Mouse (Mus musculus): ENCODE data around the gene Agrn.

The Agrn gene

GRCm38 (mm10) chr4:156197131-156197828 lies at the start of gene Agrn:
TSS of gene Agrn (minus strand) at chr4:156197488.
- DNase-seq, result peak; percentile 48 to 60

- peak; percentile 28 to 39 for DNase-seq
Measured at GRCm38 (mm10) chr4:156236651-156237447, 39.6 kb upstream of the Agrn start.

- DNase-seq, result peak; percentile 93 to 94
Measured at GRCm38 (mm10) chr4:156235808-156236533, 38.7 kb upstream of the Agrn start, which contains the start of gene Noc2l. TSS of gene Noc2l (plus strand) at chr4:156236010.

- DNase-seq, result no peak
Measured at GRCm38 (mm10) chr4:156235360-156235770, 38.1 kb upstream of the Agrn start.

- DNase-seq, result peak; percentile 77
Measured at GRCm38 (mm10) chr4:156234701-156235213, 37.5 kb upstream of the Agrn start, which contains the start of gene Plekhn1. TSS of gene Plekhn1 (minus strand) at chr4:156234857.

- peak in 1 of 2 experiments; percentile 7 for DNase-seq
Measured at GRCm38 (mm10) chr4:156234021-156234501, 36.8 kb upstream of the Agrn start.

GRCm38 (mm10) chr4:156228393-156229024 lies 31.2 kb upstream of the Agrn start:
- no peak for DNase-seq

GRCm38 (mm10) chr4:156227752-156228392 lies 30.6 kb upstream of the Agrn start:
- DNase-seq, result no peak

GRCm38 (mm10) chr4:156224276-156224675 lies 27.0 kb upstream of the Agrn start:
- DNase-seq, result no peak

GRCm38 (mm10) chr4:156219936-156220335 lies 22.6 kb upstream of the Agrn start:
- no peak for DNase-seq

GRCm38 (mm10) chr4:156217838-156218237 lies 20.6 kb upstream of the Agrn start:
- no peak for DNase-seq

GRCm38 (mm10) chr4:156217022-156217669 lies 19.9 kb upstream of the Agrn start:
- DNase-seq, result no peak

GRCm38 (mm10) chr4:156216196-156216595 lies 18.9 kb upstream of the Agrn start:
- DNase-seq, result no peak

GRCm38 (mm10) chr4:156215649-156216048 lies 18.4 kb upstream of the Agrn start, which contains the start of gene Perm1:
TSS of gene Perm1 (plus strand) at chr4:156215868.
- DNase-seq, result no peak

GRCm38 (mm10) chr4:156213134-156213533 lies 15.8 kb upstream of the Agrn start:
- no peak for DNase-seq

- DNase-seq, result no peak
Measured at GRCm38 (mm10) chr4:156209963-156210635, 12.8 kb upstream of the Agrn start.

- DNase-seq, result no peak
Measured at GRCm38 (mm10) chr4:156208872-156209271, 11.6 kb upstream of the Agrn start.

- DNase-seq, result peak; percentile 13 to 31
Measured at GRCm38 (mm10) chr4:156203413-156204131, 6.3 kb upstream of the Agrn start.

- DNase-seq, result peak; percentile 52 to 59
Measured at GRCm38 (mm10) chr4:156203001-156203412, 5.7 kb upstream of the Agrn start, which contains the start of gene AW011738. TSS of gene AW011738 (plus strand) at chr4:156203304.

GRCm38 (mm10) chr4:156202462-156202893 lies 5.2 kb upstream of the Agrn start:
- no peak for DNase-seq
